Mouse (Mus musculus) layer of hippocampus, adult 2 months (tissue): ENCODE results near the gene Smarcc2. TPM values are rescaled to one million over a fixed set of nuclear protein-coding genes. Genes with fewer than 3 reads are reported as not detected.

ENCODE experiments used
- DNase-seq, 2 experiments: peaks; one replicate each; pipeline ENCODE4 v3.0.0; 2022; ENCODE audit warnings: low spot score in 2 of 2
- H3K27ac ChIP-seq: fragments of 200-600 bp; 2 replicates; pipeline ENCODE4 v1.8.1; 2022
- H3K4me3 ChIP-seq: fragments of 200-600 bp; 2 replicates; pipeline ENCODE4 v1.8.1; 2022; ENCODE audit warnings: mild to moderate bottlenecking
- CTCF ChIP-seq: fragments of 200-600 bp; conservative IDR thresholded peaks from 2 replicates; pipeline ENCODE4 v1.8.1; 2022; ENCODE audit warnings: antibody characterized with exemption, mild to moderate bottlenecking, moderate library complexity
- microRNA-seq, 2 experiments: library from miRNA; unstranded; fragments of <30 nt; microRNA quantifications; one replicate each; pipeline ENCODE4 v1.2.0; 2021
- total RNA-seq, 2 experiments: library from RNA; stranded (reverse); gene quantifications; 2 replicates each; pipeline ENCODE4 v1.2.3; 2021

Smarcc2 gene
- total RNA-seq, 2 experiments from 2014 or later: 246 to 255 TPM

- TF ChIP-seq CTCF: peak; percentile 97
- DNase-seq: peak; percentile 85 to 88
- Histone ChIP-seq H3K4me3 (peak overlapping the region; percentile 9; the same call in 1 of the 2 replicates), H3K27ac (peak overlapping the region; percentile 54; the same call in 1 of the 2 replicates)
Observed at GRCm38 (mm10) chr10:128536266-128536940, 77.4 kb downstream of the Smarcc2 start.

DNA sequence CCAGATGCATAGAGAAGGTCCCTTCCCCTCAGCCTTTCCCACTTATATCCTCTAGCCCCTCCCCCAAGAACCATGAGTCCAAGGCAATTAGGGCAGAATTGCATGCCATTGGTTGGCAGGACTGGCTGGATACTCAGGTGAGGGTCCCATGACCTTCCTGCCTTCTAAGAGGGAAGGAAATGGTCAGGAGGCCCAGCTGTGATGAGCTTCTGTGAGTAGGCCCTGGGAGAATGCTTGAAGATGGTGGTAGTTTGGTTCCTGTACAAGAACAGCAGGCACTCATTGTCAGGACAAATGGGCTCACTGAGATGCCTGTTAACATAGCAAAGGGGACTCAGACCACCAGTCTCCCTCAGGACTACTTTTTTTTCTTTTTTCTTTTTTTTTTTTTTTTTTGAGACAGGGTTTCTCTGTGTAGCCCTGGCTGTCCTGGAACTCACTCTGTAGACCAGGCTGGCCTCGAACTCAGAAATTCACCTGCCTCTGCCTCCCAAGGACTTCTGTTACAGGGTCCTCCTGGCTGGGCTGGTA is 79.4 kb downstream of the Smarcc2 start:
- no peak for TF ChIP-seq CTCF
- no peak overlapping the region for H3K27ac ChIP-seq
- no peak overlapping the region for H3K4me3 ChIP-seq
- no peak for DNase-seq

Small RNA genes within 50 kb of the gene (microRNA-seq; reads per million reads assigned to microRNA genes)
- gene Mir6916 (0 to 0.37 reads per million in 2 experiments), gene Mir8105 (0.74 to 0.96 reads per million in 2 experiments)

Other genes with a start within 250 kb of the Smarcc2 start
- 10 to 100 TPM in 1 of 2 experiments, 1 to 10 TPM in 1; 9.5 to 10.4 TPM for gene Spryd4, start 247.4 kb upstream of the Smarcc2 start, total RNA-seq
- not detected for gene Mip, start 233.4 kb upstream of the Smarcc2 start, total RNA-seq
- gene Timeless, start 227.2 kb upstream of the Smarcc2 start, total RNA-seq: 1 to 10 TPM; 5.4 to 6.4 TPM
- gene Apon, start 205.2 kb upstream of the Smarcc2 start, total RNA-seq: not detected
- not detected for gene Apof, start 190.6 kb upstream of the Smarcc2 start, total RNA-seq
- gene Stat2, start 188.7 kb upstream of the Smarcc2 start, total RNA-seq: 10 to 100 TPM; 34.4 to 34.7 TPM
- gene Il23a, start 160.5 kb upstream of the Smarcc2 start, total RNA-seq: under 1 TPM in 1 of 2 experiments, not detected in 1; 0.27 TPM
- 10 to 100 TPM; 14.7 to 16.4 TPM for gene Pan2, start 155.9 kb upstream of the Smarcc2 start, total RNA-seq
- gene Cnpy2, start 136.8 kb upstream of the Smarcc2 start, total RNA-seq: 10 to 100 TPM; 78.8 to 83.0 TPM
- 100 to 1,000 TPM; 226 to 235 TPM for gene Cs, start 121.5 kb upstream of the Smarcc2 start, total RNA-seq
- 10 to 100 TPM; 48.6 to 49.2 TPM for gene Coq10a, start 90.3 kb upstream of the Smarcc2 start, total RNA-seq
- 10 to 100 TPM; 50.6 to 51.6 TPM for gene Ankrd52, start 82.1 kb upstream of the Smarcc2 start, total RNA-seq
- gene Slc39a5, start 58.0 kb upstream of the Smarcc2 start, total RNA-seq: under 1 TPM in 1 of 2 experiments, not detected in 1; 0.29 TPM
- 10 to 100 TPM; 88.2 to 93.0 TPM for gene Nabp2, start 47.8 kb upstream of the Smarcc2 start, total RNA-seq
- 10 to 100 TPM; 69.5 to 71.8 TPM for gene Rnf41, start 47.6 kb upstream of the Smarcc2 start, total RNA-seq
- gene Myl6, start 34.9 kb downstream of the Smarcc2 start, total RNA-seq: 100 to 1,000 TPM; 519 to 544 TPM
- 10 to 100 TPM; 18.5 to 21.1 TPM for gene Myl6b, start 39.4 kb downstream of the Smarcc2 start, total RNA-seq
- gene Esyt1, start 66.6 kb downstream of the Smarcc2 start, total RNA-seq: 1 to 10 TPM; 5.5 TPM
- gene Zc3h10, start 88.5 kb downstream of the Smarcc2 start, total RNA-seq: 10 to 100 TPM; 12.2 to 14.3 TPM
- gene Rpl41, start 90.1 kb downstream of the Smarcc2 start, total RNA-seq: 1,000 to 10,000 TPM; 1,438 to 1,486 TPM
- 10 to 100 TPM; 61.4 to 64.4 TPM for gene Pa2g4, start 106.7 kb downstream of the Smarcc2 start, total RNA-seq
- gene Erbb3, start 130.4 kb downstream of the Smarcc2 start, total RNA-seq: 1 to 10 TPM; 5.7 to 5.9 TPM
- gene Rps26, start 167.5 kb downstream of the Smarcc2 start, total RNA-seq: 100 to 1,000 TPM; 283 to 303 TPM
- gene Ikzf4, start 186.7 kb downstream of the Smarcc2 start, total RNA-seq: 10 to 100 TPM; 16.7 to 18.7 TPM
- 10 to 100 TPM; 12.5 to 12.6 TPM for gene Suox, start 214.8 kb downstream of the Smarcc2 start, total RNA-seq
- 100 to 1,000 TPM; 126 to 134 TPM for gene Rab5b, start 237.0 kb downstream of the Smarcc2 start, total RNA-seq
- under 1 TPM; 0.33 to 0.34 TPM for gene Pmel, start 244.9 kb downstream of the Smarcc2 start, total RNA-seq
- 1 to 10 TPM; 2.0 to 3.0 TPM for gene Cdk2, start 245.8 kb downstream of the Smarcc2 start, total RNA-seq